Mouse (Mus musculus) c-Kit-positive CD71-positive TER-119-negative erythroid progenitor cells, embryonic 14.5 days (primary cell): ENCODE results near the gene Hmgcs1.
"Not testable (repeated sequence)": the region's sequence is repeated elsewhere in the genome, so short reads cannot be mapped to it uniquely, and the experiment has no call there.

Source experiments
- DNase-seq: peaks from one replicate; pipeline ENCODE4 v3.0.0-alpha.2; 2013; ENCODE audit warnings: low read depth

Hmgcs1 gene

GRCm38 (mm10) chr13:119706278-119706880, 16.2 kb downstream of the Hmgcs1 start:
- not testable (repeated sequence) for DNase-seq

- no peak for DNase-seq
Measured at GRCm38 (mm10) chr13:119706953-119707352, 16.8 kb downstream of the Hmgcs1 start.

DNA sequence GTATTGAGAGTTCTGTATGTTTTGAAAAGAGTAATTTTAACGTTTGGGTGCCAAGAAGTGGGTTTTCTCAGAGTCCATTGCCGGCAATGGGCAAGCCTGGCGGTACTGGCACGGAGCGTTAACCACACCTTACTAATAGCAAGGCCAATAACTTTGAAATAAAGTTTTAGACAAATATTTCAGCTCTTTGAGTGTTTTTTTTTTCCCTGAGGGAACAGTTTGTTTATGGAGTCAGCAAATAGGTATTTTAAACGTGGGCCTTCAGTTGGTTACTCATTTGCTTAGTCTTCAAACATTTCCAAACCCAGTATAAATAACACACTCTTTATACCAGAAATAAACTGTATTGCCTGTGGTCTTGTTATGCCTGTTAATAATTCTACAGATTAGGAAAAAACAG, 17.7 kb downstream of the Hmgcs1 start:
- DNase-seq = no peak

DNA sequence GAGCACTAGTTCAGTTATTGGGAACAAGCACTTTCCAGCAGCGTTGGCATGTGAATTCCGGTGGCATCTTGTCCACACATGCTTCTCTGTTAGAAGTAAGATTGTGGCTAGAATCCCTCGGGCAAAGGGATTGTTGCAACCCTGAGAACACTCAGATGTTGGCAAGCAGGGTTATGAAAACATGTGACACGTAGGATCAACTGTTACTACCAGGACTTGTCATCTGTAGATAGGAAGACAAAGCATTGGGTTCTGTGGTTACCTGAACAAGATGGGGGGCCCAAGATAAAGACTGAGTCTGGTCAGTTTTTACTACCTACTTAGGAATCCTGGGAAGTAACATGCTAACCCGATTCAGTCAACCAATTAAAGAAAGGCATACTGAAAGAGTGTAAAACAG, 18.8 kb downstream of the Hmgcs1 start:
- DNase-seq = no peak

GRCm38 (mm10) chr13:119709388-119710267, 19.4 kb downstream of the Hmgcs1 start:
- DNase-seq = no peak

DNA sequence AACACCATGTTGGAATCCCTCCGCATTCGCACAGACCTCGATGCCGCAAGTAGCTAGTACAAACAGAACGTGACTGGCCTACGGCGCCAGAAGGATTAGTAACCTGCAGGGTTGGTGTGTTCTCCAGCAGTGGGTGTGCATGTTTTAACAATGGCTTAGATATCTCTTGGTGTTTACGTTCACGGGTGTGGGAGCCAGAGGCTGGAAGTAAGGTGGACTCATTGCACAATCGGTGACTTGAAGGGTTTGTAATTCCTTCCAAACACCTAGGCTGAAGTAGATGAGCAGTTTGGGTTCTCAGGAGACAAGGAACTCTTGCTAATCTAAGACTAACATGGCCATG, 20.1 kb downstream of the Hmgcs1 start:
- no peak for DNase-seq

GRCm38 (mm10) chr13:119712463-119712862, 22.3 kb downstream of the Hmgcs1 start:
- no peak for DNase-seq

DNA sequence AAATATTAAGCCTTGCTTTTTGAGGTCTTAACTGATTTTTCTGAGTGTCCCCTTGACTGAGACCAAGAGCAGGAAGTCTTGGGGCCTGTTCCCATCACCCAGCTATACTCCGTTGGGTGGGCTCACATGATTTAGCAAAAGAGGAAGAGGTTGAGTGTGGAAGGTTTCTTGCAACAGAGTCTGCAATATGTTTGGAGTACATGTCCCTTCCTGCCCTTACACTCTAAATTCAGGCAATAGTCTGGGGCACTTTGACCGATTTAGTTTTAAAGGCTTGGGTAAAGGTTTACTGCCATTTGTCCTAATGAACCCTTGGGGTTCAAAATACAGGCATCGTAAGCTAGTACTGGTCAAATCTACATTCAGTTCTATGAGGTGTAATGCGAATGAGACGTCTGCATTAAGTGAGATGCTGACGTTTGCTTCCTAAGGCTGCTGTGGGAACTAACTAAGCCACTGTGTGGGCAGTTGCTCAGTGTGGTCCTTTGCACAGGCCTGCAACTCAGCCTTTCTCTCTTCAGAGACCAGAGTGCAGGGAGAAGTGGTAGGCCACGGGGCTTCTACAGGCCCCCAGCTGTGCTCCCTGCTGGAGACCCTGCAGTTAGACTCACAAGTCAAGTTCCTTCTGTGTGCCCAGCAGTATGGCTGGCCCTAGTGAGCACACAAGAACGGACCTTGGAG, 23.1 kb downstream of the Hmgcs1 start:
- no peak for DNase-seq

GRCm38 (mm10) chr13:119713821-119714220, 23.6 kb downstream of the Hmgcs1 start:
- no peak for DNase-seq

GRCm38 (mm10) chr13:119716105-119716504, 25.9 kb downstream of the Hmgcs1 start:
- DNase-seq = no peak

- no peak for DNase-seq
Measured at GRCm38 (mm10) chr13:119722447-119722846, 32.3 kb downstream of the Hmgcs1 start.

- DNase-seq = no peak
Measured at GRCm38 (mm10) chr13:119723368-119723767, 33.2 kb downstream of the Hmgcs1 start.

- no peak for DNase-seq
Measured at GRCm38 (mm10) chr13:119724541-119724940, 34.4 kb downstream of the Hmgcs1 start.

- no peak for DNase-seq
Measured at GRCm38 (mm10) chr13:119727608-119728387, 37.6 kb downstream of the Hmgcs1 start.

- no peak for DNase-seq
Measured at GRCm38 (mm10) chr13:119729406-119729805, 39.2 kb downstream of the Hmgcs1 start.

- DNase-seq = no peak
Measured at GRCm38 (mm10) chr13:119731448-119731847, 41.3 kb downstream of the Hmgcs1 start.

- DNase-seq = no peak
Measured at GRCm38 (mm10) chr13:119741390-119742237, 51.4 kb downstream of the Hmgcs1 start.

GRCm38 (mm10) chr13:119742711-119743415, 52.7 kb downstream of the Hmgcs1 start:
- DNase-seq = no peak

- no peak for DNase-seq
Measured at GRCm38 (mm10) chr13:119743470-119743869, 53.3 kb downstream of the Hmgcs1 start.

GRCm38 (mm10) chr13:119746930-119747329, 56.8 kb downstream of the Hmgcs1 start:
- no peak for DNase-seq
